Mouse (Mus musculus) small intestine, adult 2 months (tissue): ENCODE results near the gene Gart. TPM values are rescaled to one million over a fixed set of nuclear protein-coding genes. Genes with fewer than 3 reads are reported as not detected.

ENCODE experiments used
- H3K27ac ChIP-seq: fragments of 200-500 bp; 2 replicates; pipeline ENCODE4 v1.5.1; 2012; ENCODE audit warnings: low read depth, low read length, control low read depth, inconsistent platforms; ENCODE audit not compliant: insufficient read depth
- H3K27me3 ChIP-seq: fragments of 200-500 bp; 2 replicates; pipeline ENCODE4 v1.6.1; 2012; ENCODE audit warnings: mild to moderate bottlenecking, moderate library complexity, low read length, inconsistent platforms; ENCODE audit not compliant: control insufficient read depth, insufficient read depth
- H3K36me3 ChIP-seq: fragments of 200-500 bp; 2 replicates; pipeline ENCODE4 v1.6.1; 2012; ENCODE audit warnings: mild to moderate bottlenecking, low read length, control low read depth, inconsistent platforms; ENCODE audit not compliant: control insufficient read depth, insufficient read depth
- H3K4me1 ChIP-seq: fragments of 200-500 bp; 2 replicates; pipeline ENCODE4 v1.6.1; 2012; ENCODE audit warnings: low read length, inconsistent platforms, mixed read lengths; ENCODE audit not compliant: control insufficient read depth, insufficient read depth, insufficient read length
- H3K4me3 ChIP-seq: fragments of 200-500 bp; 2 replicates; pipeline ENCODE4 v1.5.1; 2012; ENCODE audit warnings: low read depth, mild to moderate bottlenecking, control low read depth, inconsistent platforms, low read length, moderate library complexity
- CTCF ChIP-seq: fragments of 200-500 bp; IDR thresholded peaks from 2 replicates; pipeline ENCODE4 v1.5.1; 2012; ENCODE audit warnings: low read depth, mild to moderate bottlenecking, control low read depth, inconsistent platforms, low read length, moderate library complexity, mixed read lengths; ENCODE audit not compliant: insufficient replicate concordance, insufficient read length; ENCODE audit errors: extremely low read depth
- POLR2A ChIP-seq: fragments of 200-500 bp; IDR thresholded peaks from 2 replicates; pipeline ENCODE4 v1.6.1; 2012; ENCODE audit warnings: low read depth, mild to moderate bottlenecking, control low read depth, inconsistent platforms, low read length, moderate library complexity
- WGBS: fragments of 180-500 bp; shearing (Covaris S2); methylation state at CpG from one replicate; pipeline ENCODE4 v1.1.7; 2018; 5-methylcytosine and 5-hydroxymethylcytosine counted together
- polyA plus RNA-seq: library from polyadenylated mRNA; depleted of rRNA; stranded (reverse); fragments of >200 nt; gene quantifications from 2 replicates; pipeline ENCODE4 v1.2.3, GENCODE M21; 2012; rRNA removed

Gene Gart
- polyA plus RNA-seq, 1 experiment: 22.3 TPM

DNA sequence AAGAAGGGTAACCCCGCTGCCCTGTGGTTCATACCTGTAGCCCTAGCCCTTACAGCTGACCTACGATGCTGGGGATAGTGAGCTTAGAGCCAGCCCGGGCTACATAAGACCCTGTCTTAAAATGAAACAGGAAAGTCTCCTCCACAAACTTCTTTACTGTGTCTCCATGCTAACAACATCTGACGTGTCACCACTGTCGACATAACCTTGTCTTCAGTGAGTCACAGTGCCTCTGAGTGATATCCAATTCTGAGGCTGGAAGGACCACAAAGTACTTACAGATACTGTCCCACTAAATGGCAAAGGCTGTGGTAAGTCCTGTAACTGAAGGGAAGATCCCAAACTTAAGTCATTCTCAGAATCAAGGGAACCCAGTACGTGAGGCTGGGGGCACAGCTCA is 60.5 kb downstream of the Gart start:
- H3K36me3 ChIP-seq: peaks cover 32% of the 10 kb centered on the region
- TF ChIP-seq CTCF (no peak), POLR2A (no peak)
- H3K4me1 ChIP-seq: peaks cover 4% of the 10 kb centered on the region; the same call in 1 of the 2 replicates
- H3K4me3 ChIP-seq: no peak overlapping the region
- H3K27me3 ChIP-seq: no peaks in the 10 kb centered on the region
- H3K27ac ChIP-seq: no peak overlapping the region
- 92% methylated on average over 6 of the region's 6 CpGs for WGBS

DNA sequence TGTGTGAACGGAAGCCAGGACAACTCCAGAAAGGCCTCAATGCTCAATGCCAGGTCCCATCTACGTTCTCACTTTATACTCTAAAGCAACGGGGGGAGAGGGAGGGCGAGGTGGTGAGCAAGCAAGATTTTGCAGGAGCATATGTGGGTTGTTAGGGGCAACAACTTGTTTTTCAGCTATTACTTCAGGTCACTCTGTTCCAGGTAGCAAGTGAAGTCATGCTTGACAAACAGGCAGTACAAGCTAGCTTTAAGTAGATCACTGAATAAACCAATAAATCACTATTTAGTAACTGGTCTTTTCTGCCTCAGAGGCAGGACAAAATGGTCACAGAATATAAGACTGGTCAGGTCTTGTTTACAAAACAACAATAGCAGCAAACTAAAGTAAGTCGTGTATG is 61.1 kb downstream of the Gart start:
- H3K27ac ChIP-seq: no peak overlapping the region
- H3K36me3 ChIP-seq: peaks cover 38% of the 10 kb centered on the region
- no peak overlapping the region for H3K4me3 ChIP-seq
- WGBS: 92% methylated on average over 5 of the region's 5 CpGs
- H3K27me3 ChIP-seq: no peaks in the 10 kb centered on the region
- H3K4me1 ChIP-seq: peaks cover 3% of the 10 kb centered on the region; the same call in 1 of the 2 replicates
- TF ChIP-seq CTCF (no peak), POLR2A (no peak)

DNA sequence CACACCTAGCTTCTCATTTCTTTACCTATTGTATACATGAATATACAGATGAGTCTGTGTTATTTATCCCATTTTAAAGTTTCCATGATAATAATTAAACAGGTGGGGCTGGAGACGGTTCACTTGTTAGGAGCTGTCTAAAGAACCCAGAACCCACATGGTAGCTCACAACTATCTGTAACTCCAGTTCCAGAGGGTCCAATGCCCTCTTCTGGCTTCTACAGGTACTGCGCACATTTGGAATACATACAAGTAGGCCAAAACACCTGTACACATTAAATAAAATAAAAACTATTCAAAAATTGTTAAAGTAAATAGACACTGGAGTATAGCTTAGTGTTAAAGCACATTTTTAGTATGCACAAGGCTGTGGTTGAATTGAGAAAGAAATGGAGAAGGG is 64.4 kb downstream of the Gart start:
- TF ChIP-seq CTCF: no peak
- no peak for TF ChIP-seq POLR2A
- Histone ChIP-seq H3K4me1 (no peaks in the 10 kb centered on the region), H3K36me3 (peaks cover 54% of the 10 kb centered on the region), H3K4me3 (no peak overlapping the region), H3K27me3 (no peaks in the 10 kb centered on the region), H3K27ac (no peak overlapping the region)
- 63% methylated on average over 2 of the region's 2 CpGs for WGBS

DNA sequence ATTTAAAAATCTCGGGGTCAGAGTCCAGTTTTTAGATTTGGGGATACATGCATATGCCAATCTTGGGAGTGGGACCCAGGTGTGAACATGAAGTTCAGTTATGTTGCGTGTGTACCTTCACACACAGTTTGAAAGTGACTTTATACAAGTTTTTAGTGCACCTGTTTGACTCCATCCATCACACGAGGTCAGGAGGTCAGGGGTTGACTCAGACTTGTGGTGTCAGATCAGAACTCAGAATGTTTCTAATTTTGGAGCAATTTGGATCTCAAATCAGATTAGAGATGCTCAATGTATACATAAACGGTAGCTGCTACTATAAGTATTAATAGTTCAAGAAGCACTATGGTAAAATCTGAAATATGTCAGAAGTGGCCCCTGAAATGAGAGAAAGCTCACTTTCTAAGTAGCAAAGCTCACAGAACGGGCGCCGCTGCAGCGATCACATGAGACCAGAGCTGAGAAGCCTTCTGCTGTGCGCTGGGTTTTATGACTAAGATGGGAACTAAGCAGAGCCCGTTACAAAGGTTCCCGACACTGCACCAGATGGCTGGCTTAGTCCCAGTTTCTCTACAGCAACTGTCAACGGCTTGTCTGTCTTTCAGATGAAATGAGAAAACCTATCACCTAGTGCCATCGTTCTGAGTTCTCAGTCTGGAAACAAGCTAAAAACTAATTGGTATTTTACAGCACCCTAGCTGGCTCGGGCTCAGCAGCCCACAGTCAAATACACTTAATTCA is 67.6 kb downstream of the Gart start:
- no peak overlapping the region for H3K27ac ChIP-seq

DNA sequence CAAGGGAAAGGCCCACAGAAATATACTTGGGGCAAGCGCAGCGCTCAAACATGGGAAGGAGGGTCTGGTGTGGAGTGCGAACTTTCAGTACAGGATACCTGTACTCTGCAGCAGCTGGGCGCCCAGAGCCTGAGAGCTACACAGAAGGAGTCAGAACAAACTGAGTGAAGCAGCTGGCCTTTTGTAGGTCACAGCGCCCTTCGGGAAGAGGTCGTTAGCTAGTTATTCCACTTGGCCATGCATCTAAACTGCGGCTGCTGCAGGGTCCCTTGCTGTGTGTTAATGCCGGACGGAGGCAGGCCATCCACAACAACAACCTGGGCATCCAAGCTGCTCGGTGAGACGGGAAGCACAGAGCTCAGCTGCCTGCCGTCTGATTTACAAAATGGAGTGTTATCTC is 71.6 kb downstream of the Gart start:
- peaks cover 14% of the 10 kb centered on the region for H3K4me1 ChIP-seq
- H3K4me3 ChIP-seq: no peak overlapping the region
- 89% methylated on average over 13 of the region's 13 CpGs for WGBS
- no peaks in the 10 kb centered on the region for H3K27me3 ChIP-seq
- peaks cover 40% of the 10 kb centered on the region for H3K36me3 ChIP-seq
- H3K27ac ChIP-seq: no peak overlapping the region
- TF ChIP-seq CTCF: no peak
- no peak for TF ChIP-seq POLR2A

More for the DNA sequence above, 67.6 kb downstream of the Gart start:
- TF ChIP-seq POLR2A: no peak
- no peak for TF ChIP-seq CTCF
- Histone ChIP-seq H3K27me3 (no peaks in the 10 kb centered on the region), H3K4me3 (no peak overlapping the region), H3K36me3 (peaks cover 51% of the 10 kb centered on the region), H3K4me1 (no peaks in the 10 kb centered on the region)
- WGBS: 81% methylated on average over 14 of the region's 14 CpGs

Other genes with a start within 250 kb of the Gart start
- 16.8 and 51.2 TPM in 2 replicates for gene Il10rb, start 240.8 kb downstream of the Gart start, polyA plus RNA-seq
- gene Ifnar1, start 161.7 kb downstream of the Gart start, polyA plus RNA-seq: 6.5 and 12.4 TPM in 2 replicates
- 48.9 and 162 TPM in 2 replicates for gene Ifngr2, start 99.9 kb downstream of the Gart start, polyA plus RNA-seq
- gene Tmem50b, start 49.2 kb downstream of the Gart start, polyA plus RNA-seq: 18.4 and 20.0 TPM in 2 replicates
- 0.11 and 0.47 TPM in 2 replicates for gene Dnajc28, start 27.9 kb downstream of the Gart start, polyA plus RNA-seq
- 41.6 and 67.5 TPM in 2 replicates for gene Son, start 554 bp upstream of the Gart start, polyA plus RNA-seq
- 3.8 and 8.6 TPM in 2 replicates for gene Donson, start 41.8 kb upstream of the Gart start, polyA plus RNA-seq
- 7.3 and 11.8 TPM in 2 replicates for gene Cryzl1, start 82.0 kb upstream of the Gart start, polyA plus RNA-seq
- gene Itsn1, start 82.3 kb upstream of the Gart start, polyA plus RNA-seq: 6.8 and 15.6 TPM in 2 replicates